Comparison of ENCODE assay signal across 15 mouse cellular contexts in genomic region chr10:77288639-77289195, GRCm38 (mm10). TPM values are rescaled to one million over a fixed set of nuclear protein-coding genes. Genes with fewer than 3 reads are reported as not detected.
DNase-seq lines count a peak whose midpoint lies in the region; ATAC-seq lines count a peak whose summit lies in the region.
"Had no signal": no experiment of that assay in that cellular context is flagged by ENCODE, and none has a peak within 500 bp of the region (broad histone marks: within the 10 kb centered on the region; RNA-seq: fewer than 3 reads in every experiment).

No protein-coding gene starts in this region.

- H3K36me3 ChIP-seq in hindbrain, embryonic 15.5 days, result no peaks in the 10 kb centered on the region
- H3K36me3 ChIP-seq in hindbrain, embryonic 10.5 days, result no peaks in the 10 kb centered on the region

- H3K27me3 ChIP-seq in hindbrain, embryonic 15.5 days, result no peaks in the 10 kb centered on the region
- no peaks in the 10 kb centered on the region for H3K27me3 ChIP-seq in hindbrain, embryonic 10.5 days (ENCODE audit: insufficient read depth, poor library complexity, severe bottlenecking)

- no peaks in the 10 kb centered on the region for H3K4me1 ChIP-seq in hindbrain, embryonic 15.5 days (replicated peaks)
- peaks cover 4% of the 10 kb centered on the region for H3K4me1 ChIP-seq in hindbrain, embryonic 10.5 days (replicated peaks)

- H3K4me2 ChIP-seq in hindbrain, embryonic 15.5 days, result no peak overlapping the region

- no peaks in the 10 kb centered on the region for H3K9me3 ChIP-seq in hindbrain, embryonic 15.5 days
- no peaks in the 10 kb centered on the region for H3K9me3 ChIP-seq in hindbrain, embryonic 10.5 days

- peak overlapping the region; percentile 53; the same call in 1 of the 2 replicates for H3K27ac ChIP-seq in hindbrain, embryonic 15.5 days (replicated peaks)
- H3K27ac ChIP-seq in hindbrain, embryonic 10.5 days, result no peak overlapping the region

- DNase-seq in heart, adult 11 months, result peak; percentile 34
- no peak for DNase-seq in heart, postnatal 25 days (ENCODE audit: low spot score)
- no peak for DNase-seq in hindbrain, embryonic 10.5 days (ENCODE audit: low spot score)
- DNase-seq in A20 (ENCODE audit: low read depth, low spot score), result peak; percentile 71
- DNase-seq in brain, adult 2 months (ENCODE audit: low read depth, low spot score), result peak; percentile 39
- no peak for DNase-seq in adrenal gland, postnatal 10 days
- DNase-seq: adrenal gland, postnatal 14 days; cerebellum, adult 9-10 months; kidney, postnatal 10 days; lung, adult 18-20 months; thymus, adult 2 months had no signal

- intact Hi-C loops in heart, postnatal 25 days (cut with DNase I), result no loop called here

- H3K9ac ChIP-seq in hindbrain, embryonic 15.5 days, result no peak overlapping the region

- ATAC-seq in hindbrain, embryonic 15.5 days (ENCODE audit: low FRiP score, low read depth), result no peak
- ATAC-seq: CD4-positive, CD25-positive, alpha-beta regulatory T cell, adult 4 months; intestine, embryonic 16.5 days had no signal

- H3K4me3 ChIP-seq in hindbrain, embryonic 15.5 days, result no peak overlapping the region
- H3K4me3 ChIP-seq in hindbrain, embryonic 10.5 days, result no peak overlapping the region
- H3K4me3 ChIP-seq: erythroblast, embryonic 14.5 days had no signal

- 59% methylated on average over 5 of the region's 5 CpGs for WGBS in hindbrain, embryonic 15.5 days
- 80% methylated on average over 5 of the region's 5 CpGs for WGBS in hindbrain, embryonic 10.5 days

RNA-seq across cellular contexts. Expression of gene Pofut2, which starts 29.7 kb away (rescaled TPM):
- total RNA-seq in heart, postnatal 25 days (2021), result 10 to 100 TPM; 39.9 to 45.1 TPM
- polyA plus RNA-seq in hindbrain, embryonic 15.5 days (2015; fragmentation: Nextera tagmentation; extraction: Ambion mirVana), result 57.0 and 58.1 TPM in 2 replicates
- polyA plus RNA-seq in hindbrain, embryonic 10.5 days (2016; fragmentation: Nextera tagmentation; extraction: Ambion mirVana), result 77.0 and 86.6 TPM in 2 replicates
- total RNA-seq in adrenal gland, postnatal 10 days (2021), result 10 to 100 TPM; 66.2 to 68.2 TPM

Comparison
In these comparisons a context has a peak if more than half of its experiments do, and no peak if none do; other contexts are left out.
1. DNase-seq: peak in heart, adult 11 months (single experiment), A20 (single experiment) and brain, adult 2 months (single experiment); none in heart, postnatal 25 days (single experiment), hindbrain, embryonic 10.5 days (single experiment) and adrenal gland, postnatal 10 days (single experiment).